Mouse (Mus musculus): ENCODE measurements around the gene Gfi1.

Gene Gfi1

GRCm38 (mm10) chr5:107722661-107723532 lies 2.9 kb downstream of the Gfi1 start:
- DNase-seq (ENCODE audit: low spot score in 2 of 2), result no peak

DNA sequence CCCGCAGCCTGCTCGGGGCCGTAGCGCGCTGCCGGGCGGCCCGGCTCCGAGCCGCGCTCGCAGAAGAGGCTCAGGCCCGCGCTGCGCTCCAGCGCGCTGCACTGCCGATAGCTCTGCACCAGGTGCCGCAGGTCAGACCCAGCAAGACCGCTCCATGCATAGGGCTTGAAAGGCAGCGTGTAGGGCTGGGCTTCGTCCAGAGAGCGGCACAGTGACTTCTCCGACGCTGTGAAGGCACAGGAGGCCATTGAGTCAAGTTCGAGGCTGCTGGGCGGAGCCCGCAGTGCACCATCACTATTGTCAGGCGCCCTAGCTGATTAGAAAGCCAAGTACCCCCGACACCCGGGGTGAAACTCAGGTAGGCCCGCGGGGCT lies 4.2 kb downstream of the Gfi1 start:
- DNase-seq (ENCODE audit: low spot score in 2 of 2), result no peak

DNA sequence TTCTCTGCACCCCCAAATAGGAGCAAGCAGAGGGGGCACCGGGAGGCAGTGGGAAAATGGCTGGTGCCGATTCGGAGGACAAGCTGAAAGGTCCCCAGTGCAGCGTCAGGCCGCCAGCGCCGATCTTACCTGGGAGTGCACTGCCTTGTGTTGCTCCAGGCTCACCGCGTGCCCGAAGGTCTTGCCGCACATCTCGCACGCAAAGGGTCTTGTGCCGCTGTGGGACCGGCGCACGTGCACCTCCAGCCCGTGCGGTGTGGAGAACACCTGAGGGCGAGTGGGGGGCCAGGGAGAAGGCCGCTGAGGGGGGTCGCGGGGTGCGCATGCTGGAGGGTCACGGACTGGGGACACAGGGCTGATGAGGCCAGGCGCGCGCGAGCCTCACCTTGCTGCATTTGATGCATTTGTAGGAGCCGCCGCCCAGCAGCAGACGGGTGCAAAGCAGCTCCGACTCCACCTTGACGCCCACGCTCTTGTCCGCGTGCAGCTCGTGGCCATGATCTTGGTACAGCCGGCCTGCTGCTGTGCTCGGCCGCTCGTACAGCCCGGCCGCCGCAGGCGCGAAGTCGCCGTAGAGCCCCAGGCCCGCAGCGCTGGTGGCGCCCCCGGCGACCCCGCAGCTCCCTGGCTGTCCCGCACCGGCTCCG lies 4.7 kb downstream of the Gfi1 start:
- DNase-seq (ENCODE audit: low spot score in 2 of 2), result no peak

GRCm38 (mm10) chr5:107720511-107720910 lies 5.3 kb downstream of the Gfi1 start:
- no peak for DNase-seq (ENCODE audit: low spot score in 2 of 2)

- no peak for DNase-seq (ENCODE audit: low spot score in 2 of 2)
Measured at GRCm38 (mm10) chr5:107719786-107720185, 6.0 kb downstream of the Gfi1 start.

DNA sequence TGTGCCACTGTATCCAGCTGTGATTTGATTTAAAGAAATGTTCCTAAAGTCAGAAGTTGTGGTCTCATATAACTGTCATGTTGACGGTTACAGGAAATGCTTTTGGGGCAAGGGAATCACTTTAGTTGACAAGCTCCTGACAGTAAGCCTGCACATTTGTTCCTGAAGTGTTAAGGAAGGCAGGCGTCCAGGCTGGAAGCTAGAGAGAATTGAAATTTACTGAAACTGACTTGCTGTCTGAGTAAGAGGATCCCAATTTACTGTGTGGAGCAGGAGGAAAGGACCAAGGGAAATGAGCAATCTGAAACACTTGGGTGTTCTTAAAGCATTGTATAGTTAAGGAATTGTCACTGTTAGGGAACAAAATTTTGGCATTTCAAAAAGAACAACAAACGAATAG lies 6.6 kb downstream of the Gfi1 start:
- no peak for DNase-seq (ENCODE audit: low spot score in 2 of 2)

DNA sequence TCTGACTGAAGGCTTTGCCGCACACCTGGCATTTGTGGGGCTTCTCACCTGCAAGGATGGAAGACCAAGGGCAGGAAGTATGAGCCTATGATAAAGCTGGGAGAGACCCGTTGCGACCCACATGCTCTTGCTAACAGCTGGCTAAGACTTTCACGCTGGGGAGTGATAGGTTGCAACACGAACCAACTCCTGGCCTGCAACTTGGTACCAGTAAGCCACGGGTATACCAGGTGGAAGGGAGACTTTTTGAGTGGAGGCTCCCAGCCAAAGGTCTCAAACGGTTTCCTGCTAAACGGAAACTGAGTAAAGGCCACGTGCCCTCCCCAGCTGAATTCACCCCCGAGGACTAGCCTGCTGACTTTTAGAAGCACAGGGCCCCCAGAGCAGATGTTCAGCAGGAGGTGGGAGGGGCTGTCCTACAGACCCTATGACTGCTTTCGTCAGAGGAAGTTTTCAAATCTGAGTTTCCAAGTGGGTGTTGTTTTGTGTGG lies 7.9 kb downstream of the Gfi1 start:
- no peak for DNase-seq (ENCODE audit: low spot score in 2 of 2)

- DNase-seq (ENCODE audit: low spot score in 2 of 2), result no peak
Measured at GRCm38 (mm10) chr5:107711689-107712088, 14.1 kb downstream of the Gfi1 start.

- no peak for DNase-seq (ENCODE audit: low spot score in 2 of 2)
Measured at GRCm38 (mm10) chr5:107708124-107708797, 17.6 kb downstream of the Gfi1 start.

- DNase-seq (ENCODE audit: low spot score in 2 of 2), result no peak
Measured at GRCm38 (mm10) chr5:107706262-107706661, 19.6 kb downstream of the Gfi1 start.

GRCm38 (mm10) chr5:107705756-107706155 lies 20.1 kb downstream of the Gfi1 start:
- DNase-seq (ENCODE audit: low spot score in 2 of 2), result no peak

- no peak for DNase-seq (ENCODE audit: low spot score in 2 of 2)
Measured at GRCm38 (mm10) chr5:107703207-107703763, 22.6 kb downstream of the Gfi1 start.

- DNase-seq (ENCODE audit: low spot score in 2 of 2), result no peak
Measured at GRCm38 (mm10) chr5:107701658-107702057, 24.2 kb downstream of the Gfi1 start.

DNA sequence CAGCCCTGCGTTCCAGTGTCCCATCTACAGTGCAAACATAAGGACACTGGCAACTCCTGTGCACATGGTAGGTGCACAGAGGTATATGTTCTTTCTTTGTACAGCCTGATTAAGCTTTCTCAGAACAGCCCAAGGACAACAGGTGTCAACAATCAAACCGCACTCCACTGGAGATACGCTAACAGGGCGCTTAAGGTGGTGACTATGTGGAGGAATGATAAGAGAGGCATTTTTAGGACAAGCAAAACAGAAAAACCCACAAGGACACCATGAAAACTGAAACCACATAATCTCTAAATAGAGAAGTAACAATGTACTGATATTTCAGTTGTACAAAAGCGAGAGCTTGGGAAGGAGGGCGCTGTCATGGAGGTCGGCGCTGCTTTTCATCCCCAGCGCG lies 25.0 kb downstream of the Gfi1 start:
- no peak for DNase-seq (ENCODE audit: low spot score in 2 of 2)

- DNase-seq (ENCODE audit: low spot score in 2 of 2), result no peak
Measured at GRCm38 (mm10) chr5:107698888-107699287, 26.9 kb downstream of the Gfi1 start.

DNA sequence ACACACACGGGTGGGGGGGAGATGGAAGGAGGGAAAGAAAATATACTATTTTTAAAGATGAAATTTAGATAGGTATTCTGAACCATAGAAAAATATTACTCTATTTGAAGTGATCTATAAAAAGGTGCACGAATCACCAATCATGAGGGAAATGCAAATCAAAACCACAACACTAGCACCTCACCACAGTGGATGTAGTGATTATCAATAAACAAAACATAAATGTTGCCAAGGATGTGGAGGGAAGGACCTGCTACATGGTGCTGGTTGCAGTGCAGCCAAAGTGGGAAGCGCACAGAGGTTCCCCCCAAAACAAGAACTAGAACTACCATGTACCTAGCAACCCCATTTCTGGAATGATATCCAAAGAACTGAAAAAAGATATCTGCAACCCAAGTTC lies 30.8 kb downstream of the Gfi1 start:
- no peak for DNase-seq (ENCODE audit: low spot score in 2 of 2)

- DNase-seq (ENCODE audit: low spot score in 2 of 2), result no peak
Measured at GRCm38 (mm10) chr5:107688499-107688866, 37.4 kb downstream of the Gfi1 start.

DNA sequence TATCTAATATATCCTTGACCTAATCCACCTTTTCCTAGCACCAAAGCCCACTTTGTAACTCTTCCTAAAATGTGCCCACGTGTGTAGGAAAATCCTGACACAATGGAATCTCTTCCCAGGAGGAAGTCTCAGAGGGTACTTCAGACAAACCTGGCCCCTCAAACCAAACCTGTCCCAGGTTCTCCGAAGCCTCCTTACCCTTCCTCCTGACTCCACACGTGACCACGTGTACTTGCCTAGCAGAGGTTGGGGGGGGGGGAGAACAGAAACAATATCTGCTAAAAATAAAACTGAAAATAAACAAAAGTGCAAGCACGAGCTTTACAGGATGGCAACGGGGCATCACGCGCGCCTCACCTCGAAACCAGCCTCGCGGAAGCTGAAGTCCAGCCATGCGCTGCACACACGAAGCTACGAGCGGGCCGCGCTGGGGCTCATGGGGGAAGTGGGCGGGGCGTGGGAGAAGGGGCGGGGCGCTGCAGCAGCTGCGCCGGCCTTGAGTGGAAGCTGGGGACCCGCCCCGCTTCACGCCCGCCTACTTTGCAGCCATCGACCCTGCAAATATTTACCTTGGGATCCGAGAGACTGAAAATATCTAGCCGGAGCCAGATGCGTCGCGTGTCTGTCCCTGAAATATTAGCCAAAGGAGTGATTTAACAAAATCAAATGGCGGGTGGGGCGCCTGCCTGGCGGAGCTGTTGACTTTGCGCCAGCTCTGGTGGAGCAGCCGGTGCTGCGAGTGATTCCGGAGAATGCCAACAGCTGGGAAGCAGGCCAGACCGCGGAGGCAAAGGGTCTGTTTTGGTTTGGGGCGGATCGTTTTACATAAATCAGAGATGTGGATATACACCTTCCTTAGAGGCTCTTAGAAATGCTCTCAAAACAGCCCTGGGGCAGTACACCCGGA lies 38.0 kb downstream of the Gfi1 start:
- DNase-seq (ENCODE audit: low spot score in 2 of 2), result peak; percentile 33 to 48

GRCm38 (mm10) chr5:107687161-107687560 lies 38.7 kb downstream of the Gfi1 start:
- DNase-seq (ENCODE audit: low spot score in 2 of 2), result no peak

DNA sequence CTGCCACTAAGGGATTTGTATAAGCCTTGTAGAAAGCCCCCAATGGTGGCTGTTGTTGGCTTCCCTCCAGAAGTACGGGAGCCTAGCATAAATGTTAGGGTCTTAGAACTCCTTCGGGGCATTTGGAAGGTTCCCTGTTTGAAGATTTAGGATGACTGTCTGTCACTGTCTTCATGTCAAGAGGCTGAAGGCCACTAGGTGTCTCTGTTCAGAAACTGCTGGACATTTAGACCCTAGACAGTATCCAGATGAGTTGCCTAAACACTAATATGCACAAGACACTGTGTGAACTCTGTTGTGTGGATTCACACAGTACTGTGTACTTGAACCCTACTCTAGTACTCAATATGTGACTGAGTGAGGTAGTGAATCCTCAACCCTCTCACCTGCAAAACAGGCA lies 41.5 kb downstream of the Gfi1 start:
- DNase-seq (ENCODE audit: low spot score in 2 of 2), result no peak

- no peak for DNase-seq (ENCODE audit: low spot score in 2 of 2)
Measured at GRCm38 (mm10) chr5:107681300-107681699, 44.5 kb downstream of the Gfi1 start.
